Mouse (Mus musculus): ENCODE data around the gene Inhba.

DNA sequence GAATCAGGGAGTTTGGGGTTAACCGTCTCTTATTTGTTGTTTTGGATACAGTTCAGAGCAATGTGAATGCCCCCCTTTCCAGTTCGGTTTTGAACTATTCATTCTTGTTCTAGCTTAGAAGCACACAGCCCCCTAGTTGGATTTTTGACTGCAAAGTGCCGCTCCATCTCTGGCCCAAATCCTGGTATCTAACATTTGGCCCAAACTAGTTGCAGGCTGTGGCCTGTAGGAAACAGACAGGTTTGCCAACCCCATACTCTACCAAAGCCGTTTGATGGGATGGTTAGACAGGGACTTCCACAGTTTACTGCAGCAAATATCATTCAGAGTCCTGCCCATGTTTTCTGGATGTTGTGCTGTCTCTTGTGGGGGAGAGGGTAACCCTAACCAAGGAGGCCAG, 1.1 kb upstream of the Inhba start:
- TF ChIP-seq POLR2A (IDR thresholded peaks at IDR 0.05; ENCODE audit: control insufficient read depth, extremely low read depth, insufficient read depth, low read length, poor library complexity) (no peak), CTCF (IDR thresholded peaks at IDR 0.05; ENCODE audit: borderline replicate concordance, control insufficient read depth, extremely low read depth, insufficient read depth, low read length, poor library complexity) (no peak)

All from thymus, adult 2 months (tissue).